Mouse (Mus musculus): Measurements from ENCODE around the gene Grk4.

Grk4 gene

DNA sequence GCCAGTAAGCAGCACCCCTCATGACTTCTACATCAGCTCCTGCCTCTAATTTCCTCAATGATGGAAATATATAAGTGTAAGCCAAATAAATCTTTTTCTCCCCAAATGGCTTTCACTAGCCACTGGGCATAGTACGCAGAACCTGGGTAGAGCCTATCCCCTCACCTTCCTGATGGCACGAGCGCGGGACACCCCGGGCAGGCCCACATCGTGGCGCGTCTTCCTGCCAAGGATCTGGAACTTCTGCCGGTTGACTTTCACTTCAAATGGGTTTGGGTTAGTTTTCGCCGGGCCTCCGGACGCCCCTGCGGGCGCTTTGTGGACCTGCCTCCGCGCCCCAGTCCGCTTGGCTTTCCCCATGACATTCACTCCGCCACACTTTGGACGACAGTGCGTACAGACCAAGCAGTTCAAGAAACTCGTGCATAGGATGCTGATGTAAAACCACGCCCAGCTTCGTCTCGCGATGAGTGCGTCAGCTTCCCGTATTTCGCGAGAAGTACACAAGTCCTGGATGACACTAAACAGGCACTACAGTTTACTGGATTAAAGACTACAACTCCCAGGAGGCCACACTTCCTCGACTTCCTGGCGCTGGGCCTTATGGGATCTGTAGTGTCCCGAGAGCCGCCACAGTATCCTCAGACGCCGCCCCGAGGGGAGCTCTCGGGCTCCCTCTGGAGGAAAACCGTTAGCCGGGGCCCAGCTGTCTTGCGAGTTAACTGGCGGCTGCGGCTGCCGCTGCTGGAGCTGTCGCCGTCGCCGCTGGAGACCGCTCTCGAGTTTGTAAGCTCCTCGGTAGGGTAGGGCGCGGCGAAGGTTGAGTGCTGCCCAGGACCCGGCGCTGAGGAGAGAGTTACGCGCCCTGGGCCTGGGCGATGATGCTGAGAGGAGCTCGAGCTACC is at the start of gene Grk4, which contains the start of gene Nop14:
Grk4 (plus strand) TSS at position 694 of the 905 bp plus-strand sequence.
Nop14 (minus strand) TSS at position 463 of the 905 bp plus-strand sequence.
- DNase-seq (ENCODE audit: low spot score in 2 of 2), result peak; percentile 98 to 99

GRCm38 (mm10) chr5:34632996-34633395 is 27.2 kb upstream of the Grk4 start:
- peak in 1 of 2 experiments; percentile 43 for DNase-seq (ENCODE audit: low spot score in 2 of 2)

- DNase-seq (ENCODE audit: low spot score in 2 of 2), result peak in 1 of 2 experiments; percentile 35
Measured at GRCm38 (mm10) chr5:34633641-34634040, 26.5 kb upstream of the Grk4 start.

- DNase-seq (ENCODE audit: low spot score in 2 of 2), result peak; percentile 38 to 43
Measured at GRCm38 (mm10) chr5:34634746-34635400, 25.3 kb upstream of the Grk4 start.

DNA sequence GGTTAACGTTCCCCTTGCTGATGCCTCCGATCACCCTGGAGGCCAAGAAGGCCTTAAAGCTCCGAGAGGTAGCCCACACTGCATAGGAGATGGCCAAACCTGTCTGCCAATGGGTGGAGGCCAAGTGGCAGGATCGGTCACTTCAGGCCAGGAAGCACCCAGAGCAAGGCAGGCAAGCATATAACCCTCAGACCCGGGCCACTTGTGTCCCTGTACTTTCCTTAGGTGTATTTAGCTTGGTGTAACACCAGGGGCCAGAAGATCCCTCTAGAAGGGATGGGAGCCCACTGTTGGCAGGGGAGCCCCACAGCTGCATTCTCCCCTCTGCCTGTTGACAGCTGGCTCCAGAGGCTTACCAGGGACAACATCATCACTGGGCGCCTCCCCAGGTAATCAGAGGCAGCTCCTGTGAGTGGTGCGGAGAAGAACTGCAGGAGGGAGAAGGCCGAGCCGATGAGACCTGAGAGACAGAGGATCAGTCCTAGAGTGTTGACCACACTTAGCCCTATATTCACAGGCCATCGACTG is 24.4 kb upstream of the Grk4 start:
- peak in 1 of 2 experiments; percentile 31 for DNase-seq (ENCODE audit: low spot score in 2 of 2)

DNA sequence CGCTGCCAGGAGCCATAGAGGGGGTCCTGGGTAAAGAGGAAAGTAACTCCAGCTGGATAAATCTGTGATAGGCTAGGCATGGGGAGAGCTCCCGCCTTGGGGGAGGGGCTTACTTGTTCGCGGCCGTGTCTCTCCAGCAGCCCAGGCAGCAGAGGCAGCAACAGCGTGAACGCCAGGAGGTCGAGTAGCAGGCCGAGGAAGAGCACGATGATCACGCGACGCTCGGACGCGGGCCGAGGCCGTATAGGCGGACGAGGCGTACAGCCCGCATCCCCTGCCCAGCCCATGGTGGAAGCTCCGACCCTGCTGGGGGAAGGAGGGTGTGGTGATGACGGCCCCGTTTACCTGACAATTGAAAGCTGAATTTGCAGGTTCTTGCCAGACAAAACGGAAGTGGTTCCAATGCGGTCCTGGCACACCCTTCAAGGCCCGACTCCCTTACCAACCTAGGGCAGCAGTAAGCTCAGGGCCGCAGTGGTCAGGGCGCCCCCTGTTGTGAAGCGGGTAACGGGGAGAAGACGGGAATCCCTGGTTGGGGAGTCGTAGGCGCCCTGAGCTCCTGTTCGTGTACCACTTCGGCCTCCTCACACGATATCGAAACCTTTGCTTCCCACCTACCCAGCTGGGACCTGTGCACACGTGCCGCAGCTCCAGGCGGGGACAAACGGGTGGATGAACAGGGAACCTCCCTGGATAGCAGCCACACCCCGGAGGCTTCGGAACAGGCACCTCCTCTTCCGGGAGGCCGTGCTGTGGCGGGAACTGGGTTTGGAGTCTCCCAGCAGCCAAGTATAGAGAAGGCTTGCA is 23.5 kb upstream of the Grk4 start, which contains the start of gene Mfsd10:
Mfsd10 (minus strand) TSS at position 732 of the 807 bp plus-strand sequence.
- peak; percentile 71 to 83 for DNase-seq (ENCODE audit: low spot score in 2 of 2)

DNA sequence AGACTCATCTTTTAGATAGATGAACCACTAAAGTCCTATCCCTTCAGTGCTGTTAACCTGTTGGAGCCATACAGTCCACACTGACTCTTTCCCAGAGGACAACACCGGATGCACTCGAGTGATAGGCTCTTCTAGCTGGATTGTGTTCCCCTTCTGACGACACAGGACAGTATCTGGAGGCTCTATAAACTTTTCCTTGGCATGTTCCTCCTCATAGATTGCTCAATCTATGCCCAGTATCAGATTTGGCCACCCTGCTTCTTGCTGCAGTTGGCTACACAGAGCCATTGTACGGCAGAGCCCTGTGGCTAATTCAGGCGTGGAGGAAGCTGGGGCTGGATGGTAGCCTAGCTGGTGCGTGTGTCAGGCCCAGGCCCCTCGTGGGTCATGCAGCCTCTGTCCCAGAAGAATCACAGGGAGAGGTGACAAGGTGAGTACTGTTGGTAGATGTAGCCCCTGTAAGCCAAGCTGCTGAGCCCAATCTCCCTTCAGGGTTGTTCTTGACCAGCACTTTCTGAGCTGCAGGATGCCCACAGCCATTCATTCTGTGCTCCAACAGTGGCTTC is 22.5 kb upstream of the Grk4 start:
- DNase-seq (ENCODE audit: low spot score in 2 of 2), result no peak

DNA sequence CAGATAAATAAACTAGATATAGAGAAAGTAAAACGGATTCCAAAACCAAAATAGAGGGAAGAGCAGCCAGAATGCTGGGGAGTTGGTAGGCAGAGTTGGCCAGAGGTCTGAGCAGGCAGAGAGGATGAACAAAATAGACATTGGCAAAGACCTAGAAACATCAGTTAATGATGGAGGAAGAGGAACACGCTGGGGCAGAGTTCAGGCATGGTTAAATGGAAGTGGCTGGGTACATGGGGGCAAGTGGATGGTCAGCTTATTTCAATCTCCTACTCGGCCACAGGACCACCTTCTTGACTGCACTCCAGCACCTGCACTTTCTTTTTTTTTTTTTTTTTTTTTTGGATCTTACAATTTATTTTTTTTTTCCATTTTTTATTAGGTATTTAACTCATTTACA is 18.2 kb upstream of the Grk4 start:
- no peak for DNase-seq (ENCODE audit: low spot score in 2 of 2)

DNA sequence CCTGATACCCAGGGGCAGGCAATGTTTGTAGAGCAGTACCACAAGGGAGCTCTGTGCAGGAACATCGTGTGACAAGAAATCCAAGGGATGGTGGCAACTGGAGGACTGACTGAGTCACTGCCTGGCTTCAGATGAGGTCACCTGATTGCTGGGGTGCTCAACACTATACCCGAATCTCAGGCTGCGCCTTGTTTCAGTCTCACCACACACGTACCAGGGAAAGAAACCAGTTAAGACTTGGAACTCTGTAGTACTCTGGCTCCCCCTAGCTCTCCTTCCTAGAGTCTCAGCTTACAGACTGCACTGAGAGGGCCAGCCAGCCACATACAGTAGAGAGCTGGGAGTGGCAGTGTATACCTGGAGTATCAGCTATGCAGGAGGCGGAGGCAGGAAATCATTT is 17.2 kb upstream of the Grk4 start:
- peak in 1 of 2 experiments; percentile 53 for DNase-seq (ENCODE audit: low spot score in 2 of 2)

- DNase-seq (ENCODE audit: low spot score in 2 of 2), result peak; percentile 70 to 86
Measured at GRCm38 (mm10) chr5:34647581-34647980, 12.6 kb upstream of the Grk4 start.

DNA sequence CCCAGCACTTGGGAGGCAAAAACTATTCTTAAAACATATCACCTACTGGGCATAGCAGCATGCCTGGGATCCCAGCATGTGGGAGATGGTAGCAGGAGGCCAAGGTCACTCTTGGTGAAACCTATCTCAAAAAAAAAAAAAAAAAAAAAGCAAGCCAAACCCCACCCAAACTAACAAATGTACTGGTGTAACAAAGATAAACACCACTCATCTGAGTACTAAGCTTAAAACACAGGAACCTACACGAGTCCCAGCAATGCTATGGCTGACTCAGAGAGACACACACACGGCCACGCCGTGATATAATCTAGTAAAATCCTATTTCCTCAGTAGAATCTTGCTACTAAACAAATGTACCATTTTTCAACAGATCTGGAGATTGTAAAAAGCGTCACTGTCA is 7.2 kb upstream of the Grk4 start:
- DNase-seq (ENCODE audit: low spot score in 2 of 2), result no peak

DNA sequence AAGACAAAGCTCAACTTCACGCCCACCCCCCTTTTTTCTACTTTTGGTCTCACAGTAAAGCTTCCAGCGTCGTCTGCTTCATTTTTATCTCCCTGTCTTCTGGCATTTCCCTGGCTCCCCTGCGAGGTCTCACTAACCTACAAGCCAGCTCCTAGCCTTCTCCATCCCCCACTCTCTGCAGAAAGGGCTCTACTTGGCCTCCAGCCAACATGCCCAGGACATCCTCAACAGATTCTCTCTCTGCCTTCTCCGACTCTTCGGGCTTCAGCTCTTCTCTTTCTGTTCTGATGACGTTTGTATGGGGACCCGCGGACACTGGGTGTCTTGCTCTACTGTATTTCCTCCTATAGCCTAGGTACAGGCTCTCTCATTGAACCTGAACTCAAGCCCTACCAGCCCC is 5.3 kb upstream of the Grk4 start:
- no peak for DNase-seq (ENCODE audit: low spot score in 2 of 2)

DNA sequence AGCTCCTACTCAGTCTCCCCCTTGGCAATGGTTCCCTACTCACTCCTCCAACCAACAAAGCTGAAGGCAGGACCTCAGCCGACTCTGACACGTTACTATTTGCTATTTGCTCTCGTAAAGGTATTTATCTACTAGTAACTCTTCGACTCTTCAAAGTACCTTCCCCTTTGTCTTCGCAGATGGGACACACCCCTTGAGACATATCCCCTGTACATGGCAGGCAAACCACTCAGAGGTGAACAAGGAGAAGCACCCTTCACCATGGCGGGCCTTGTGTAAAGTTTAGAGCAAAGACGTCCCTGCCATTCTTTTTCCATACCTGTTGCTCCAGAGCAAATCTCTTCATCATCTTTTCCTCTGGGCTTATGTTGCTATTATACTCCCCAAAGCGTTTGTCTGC is 2.6 kb upstream of the Grk4 start:
- no peak for DNase-seq (ENCODE audit: low spot score in 2 of 2)

DNA sequence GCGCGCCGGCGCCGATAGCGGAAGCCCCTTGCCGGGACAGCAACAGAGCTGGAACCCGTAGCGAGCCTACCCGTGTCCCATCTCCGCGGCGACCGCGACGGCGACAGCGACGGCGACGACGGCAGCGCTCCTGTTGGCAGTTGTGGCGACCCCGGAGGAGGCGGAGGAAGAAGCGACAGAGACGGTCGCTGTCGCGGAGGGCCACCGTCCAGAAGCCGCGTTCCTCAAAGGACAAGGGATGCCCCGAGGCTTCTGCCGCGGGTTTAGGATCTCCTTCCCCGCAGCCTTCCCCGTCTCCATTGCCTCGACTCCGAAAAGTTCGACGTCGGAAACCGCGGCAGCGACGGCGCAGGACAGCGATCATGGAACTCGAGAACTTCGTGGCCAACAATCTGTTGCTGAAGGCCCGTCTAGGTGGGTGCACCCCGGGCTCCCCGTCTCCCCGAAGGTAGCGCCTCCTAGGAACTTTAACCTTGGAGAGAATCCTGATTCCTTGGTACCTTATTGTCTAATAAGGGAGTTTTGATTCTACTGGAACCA is 482 bp downstream of the Grk4 start:
- DNase-seq (ENCODE audit: low spot score in 2 of 2), result no peak

DNA sequence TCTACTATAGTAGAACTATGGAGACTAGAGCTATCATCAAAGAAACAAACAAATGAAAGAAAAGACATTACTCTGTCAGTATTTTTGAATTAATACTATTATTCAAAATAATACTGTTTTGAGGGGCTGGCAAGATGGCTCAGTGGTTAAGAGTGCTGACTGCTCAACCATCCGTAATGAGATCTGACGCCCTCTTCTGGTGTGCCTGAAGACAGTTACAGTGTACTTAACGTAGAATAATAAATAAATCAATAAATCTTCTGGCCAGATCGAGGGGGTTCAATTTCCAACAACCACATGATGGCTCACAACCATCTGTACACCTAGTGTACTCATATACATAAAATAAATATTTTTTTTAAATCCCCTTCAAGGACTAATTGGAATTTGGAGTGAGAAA is 1.7 kb downstream of the Grk4 start:
- DNase-seq (ENCODE audit: low spot score in 2 of 2), result no peak

GRCm38 (mm10) chr5:34663231-34663630 is 3.1 kb downstream of the Grk4 start:
- DNase-seq (ENCODE audit: low spot score in 2 of 2), result no peak

DNA sequence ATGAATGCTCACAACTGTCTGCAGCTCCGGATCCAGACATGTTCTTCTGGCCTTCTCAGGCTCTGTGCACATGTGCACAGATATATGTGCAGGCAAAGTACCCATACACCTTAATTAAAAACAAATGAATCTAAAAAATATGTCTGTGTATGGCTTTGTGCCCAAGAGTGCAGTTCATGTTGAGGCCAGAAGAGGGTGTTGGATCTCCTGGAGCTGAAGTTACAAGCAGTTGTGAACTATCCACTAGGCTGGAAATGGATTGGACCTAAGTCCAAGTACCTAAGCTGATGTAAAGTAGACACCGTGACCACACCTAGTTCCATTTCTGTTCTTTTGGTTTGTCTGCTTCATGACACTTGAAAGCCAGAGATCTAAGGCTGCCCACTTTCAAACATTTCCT is 9.3 kb downstream of the Grk4 start:
- no peak for DNase-seq (ENCODE audit: low spot score in 2 of 2)

DNA sequence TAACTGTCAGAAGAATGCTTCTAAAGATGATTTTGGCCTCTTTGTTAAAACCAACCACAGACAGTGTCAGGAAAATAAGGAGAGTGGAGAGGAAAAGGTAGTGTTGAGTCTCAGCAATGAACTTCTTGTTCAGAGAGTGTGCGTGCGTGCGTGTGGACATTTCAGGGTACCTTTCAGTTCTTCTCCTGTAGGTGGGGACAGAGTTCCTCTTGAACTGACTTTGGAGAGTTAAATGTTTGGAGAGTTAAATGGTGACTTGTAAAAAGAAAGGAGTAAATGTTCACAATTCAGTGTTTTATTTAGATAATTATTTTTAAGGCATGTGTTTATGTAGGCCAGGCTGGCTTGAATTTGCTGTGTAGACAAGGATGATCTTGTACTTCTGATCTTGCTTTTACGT is 10.1 kb downstream of the Grk4 start:
- DNase-seq (ENCODE audit: low spot score in 2 of 2), result no peak

DNA sequence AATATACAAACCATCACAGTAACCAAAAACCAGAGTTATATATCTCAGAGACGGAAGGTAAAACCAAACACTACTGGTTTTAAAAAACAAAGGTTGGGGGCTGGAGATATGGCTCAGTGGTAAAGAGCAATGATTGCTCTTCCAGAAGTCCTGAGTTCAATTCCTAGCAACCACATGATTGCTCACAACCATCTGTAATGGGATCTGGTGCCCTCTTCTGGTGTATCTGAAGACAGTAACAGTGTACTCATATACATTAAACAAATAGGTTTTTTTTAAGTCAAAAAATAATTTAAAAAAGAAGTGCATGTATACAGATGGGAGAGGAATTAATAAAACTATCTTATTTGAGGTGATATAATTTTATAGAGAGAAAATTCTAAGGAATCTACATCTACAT is 29.7 kb downstream of the Grk4 start:
- DNase-seq (ENCODE audit: low spot score in 2 of 2), result no peak

DNA sequence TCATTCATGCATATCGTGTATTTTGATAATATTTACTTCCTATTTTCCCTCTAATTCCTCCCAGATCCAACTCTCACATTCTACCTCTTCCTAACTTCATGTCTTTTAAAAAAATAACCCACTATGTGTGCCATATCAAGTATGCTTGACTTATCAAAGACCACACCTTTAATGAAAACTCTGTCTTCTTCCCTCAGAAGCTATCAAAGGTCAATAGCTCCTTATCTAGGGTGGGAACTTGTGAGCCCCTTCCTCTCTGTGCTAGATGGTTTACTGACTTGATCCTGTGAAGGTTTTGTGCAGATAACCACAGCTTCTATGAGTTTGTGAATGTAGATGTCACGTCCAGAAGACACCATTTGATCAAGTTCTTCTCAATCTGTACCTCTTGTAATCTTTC is 32.6 kb downstream of the Grk4 start:
- no peak for DNase-seq (ENCODE audit: low spot score in 2 of 2)

DNA sequence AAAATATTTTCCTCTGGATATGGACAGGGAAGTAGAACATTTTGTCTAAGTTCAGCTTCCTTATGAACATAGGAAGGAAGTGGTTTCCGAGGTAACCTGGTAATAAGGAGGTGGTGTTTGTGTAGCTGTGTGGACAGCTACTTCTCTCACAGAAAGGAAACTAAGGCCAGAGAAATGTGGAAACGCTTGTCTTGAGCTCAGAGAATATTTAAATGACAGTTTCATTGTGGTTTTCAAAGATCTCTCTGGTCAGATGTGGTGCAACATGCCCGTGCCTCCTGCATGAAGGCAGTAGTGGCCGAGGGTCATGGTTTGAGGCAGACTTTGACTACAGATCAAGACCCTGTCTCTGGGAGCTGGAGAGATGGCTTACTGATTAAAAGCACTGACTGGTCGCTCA is 35.3 kb downstream of the Grk4 start:
- DNase-seq (ENCODE audit: low spot score in 2 of 2), result no peak
